Mouse (Mus musculus) neural tube, embryonic 13.5 days (tissue): ENCODE data around the gene Mlph. TPM values are rescaled to one million over a fixed set of nuclear protein-coding genes. Genes with fewer than 3 reads are reported as not detected.

Experiments used
- ATAC-seq: fragments of 200-750 bp; cut with Nextera tagmentation; 2 replicates; pipeline ENCODE4 v1.8.0; 2017; ENCODE audit warnings: low read depth, mild to moderate bottlenecking, moderate TSS enrichment, moderate library complexity
- H3K27ac ChIP-seq: fragments of 300-500 bp; sonication (generic); replicated peaks from 2 replicates; pipeline ENCODE4 v1.5.1; 2015; ENCODE audit warnings: moderate library complexity, mild to moderate bottlenecking, inconsistent platforms
- H3K27me3 ChIP-seq: fragments of 300-500 bp; sonication (generic); 2 replicates; pipeline ENCODE4 v1.6.1; 2015; ENCODE audit warnings: mild to moderate bottlenecking, inconsistent platforms
- H3K36me3 ChIP-seq: fragments of 300-500 bp; sonication (generic); 2 replicates; pipeline ENCODE4 v1.6.1; 2015; ENCODE audit warnings: mild to moderate bottlenecking, inconsistent platforms
- H3K4me1 ChIP-seq: fragments of 300-500 bp; sonication (generic); replicated peaks from 2 replicates; pipeline ENCODE4 v1.6.1; 2015; ENCODE audit warnings: inconsistent platforms
- H3K4me2 ChIP-seq: fragments of 300-500 bp; sonication (generic); 2 replicates; pipeline ENCODE4 v1.6.1; 2015; ENCODE audit warnings: inconsistent platforms, mild to moderate bottlenecking, moderate library complexity
- H3K4me3 ChIP-seq: fragments of 300-500 bp; sonication (generic); 2 replicates; pipeline ENCODE4 v1.5.1; 2015; ENCODE audit warnings: mild to moderate bottlenecking, inconsistent platforms
- H3K9ac ChIP-seq: fragments of 300-500 bp; sonication (generic); 2 replicates; pipeline ENCODE4 v1.6.1; 2015; ENCODE audit warnings: moderate library complexity, mild to moderate bottlenecking, inconsistent platforms
- H3K9me3 ChIP-seq: fragments of 300-500 bp; sonication (generic); 2 replicates; pipeline ENCODE4 v1.6.1; 2016; ENCODE audit warnings: inconsistent platforms
- WGBS: fragments of 180-500 bp; shearing (Covaris S2); methylation state at CpG from one replicate; pipeline ENCODE4 v1.1.7; 2015; 5-methylcytosine and 5-hydroxymethylcytosine counted together
- polyA plus RNA-seq: library from polyadenylated mRNA; unstranded; fragments of >200 nt; fragmentation: Nextera tagmentation; extraction: Ambion mirVana; gene quantifications from 2 replicates; pipeline ENCODE4 v1.2.1, GENCODE M21; 2015

Mlph gene
- polyA plus RNA-seq, 1 experiment from 2014 or later = 0.10 TPM

DNA sequence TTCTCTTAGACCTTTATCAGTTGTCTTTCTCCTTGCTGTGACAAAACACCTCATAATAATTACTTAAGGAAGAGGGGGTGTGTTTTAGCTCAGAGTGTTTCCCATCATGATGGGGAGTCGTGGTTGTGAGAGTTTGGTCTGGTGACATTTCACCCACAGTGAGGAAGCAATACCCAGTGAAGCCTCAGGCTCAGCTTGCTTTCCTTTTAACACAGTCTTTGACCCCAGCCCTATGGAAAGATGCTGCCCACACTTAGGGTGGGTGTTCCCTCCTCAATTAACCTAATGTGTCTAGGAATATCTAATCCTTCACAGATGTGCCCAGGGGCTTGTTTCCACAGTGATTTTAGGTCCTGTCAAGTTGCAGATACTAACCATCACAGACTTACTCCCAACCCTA, 16.9 kb upstream of the Mlph start:
- WGBS = 63% methylated on average over 1 of the region's 1 CpGs
- Histone ChIP-seq H3K9me3 (no peaks in the 10 kb centered on the region), H3K27ac (no peak overlapping the region), H3K4me3 (no peak overlapping the region), H3K9ac (no peak overlapping the region), H3K4me2 (no peak overlapping the region), H3K36me3 (no peaks in the 10 kb centered on the region), H3K27me3 (no peaks in the 10 kb centered on the region), H3K4me1 (peaks cover 13% of the 10 kb centered on the region)
- ATAC-seq = no peak

DNA sequence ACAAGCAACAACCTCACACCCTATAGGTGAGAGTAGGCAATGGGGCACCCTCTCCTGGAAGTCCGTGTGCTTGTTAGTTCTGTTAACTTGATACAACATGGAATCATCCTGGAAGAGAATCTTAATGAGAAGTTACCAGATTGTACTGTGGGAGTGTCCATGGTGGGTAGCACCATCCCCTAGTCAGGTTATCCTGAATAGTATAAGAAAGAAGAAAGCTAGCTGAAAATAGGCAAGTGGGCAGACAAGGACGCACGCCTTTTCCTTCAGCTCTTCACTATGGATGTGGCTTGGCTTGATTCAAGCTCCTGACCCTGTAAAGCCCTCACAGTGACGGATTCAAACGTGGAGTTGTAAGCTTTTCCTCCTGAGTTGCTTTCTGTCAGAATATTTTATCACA, 15.1 kb upstream of the Mlph start:
- no peaks in the 10 kb centered on the region for H3K9me3 ChIP-seq
- no peak overlapping the region for H3K27ac ChIP-seq
- ATAC-seq = no peak
- H3K4me1 ChIP-seq = peaks cover 20% of the 10 kb centered on the region
- H3K4me3 ChIP-seq = no peak overlapping the region
- no peaks in the 10 kb centered on the region for H3K36me3 ChIP-seq
- no peaks in the 10 kb centered on the region for H3K27me3 ChIP-seq
- 93% methylated on average over 5 of the region's 5 CpGs for WGBS
- no peak overlapping the region for H3K4me2 ChIP-seq
- no peak overlapping the region for H3K9ac ChIP-seq

DNA sequence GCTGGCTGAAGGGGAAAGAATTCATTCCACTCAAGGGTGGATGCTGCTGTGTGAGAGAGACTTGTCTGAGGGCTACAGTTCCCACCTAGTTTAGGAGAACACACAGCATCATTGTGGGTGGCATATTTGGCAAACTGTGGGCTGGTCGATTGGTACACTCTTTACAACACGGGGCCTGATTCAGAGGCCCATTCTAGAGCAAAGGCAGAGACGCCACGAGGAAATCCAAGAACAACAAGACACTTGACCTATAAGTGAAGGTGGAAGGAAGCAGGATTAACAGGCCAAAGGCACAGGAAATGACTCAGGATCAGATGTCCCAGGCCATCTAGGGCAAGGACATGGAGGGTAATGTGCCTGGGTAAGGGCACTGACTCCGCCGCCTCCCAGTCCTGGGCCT, 14.5 kb upstream of the Mlph start:
- H3K36me3 ChIP-seq = no peaks in the 10 kb centered on the region
- peaks cover 20% of the 10 kb centered on the region for H3K4me1 ChIP-seq
- no peaks in the 10 kb centered on the region for H3K27me3 ChIP-seq
- ATAC-seq = no peak
- no peak overlapping the region for H3K9ac ChIP-seq
- WGBS = 84% methylated on average over 6 of the region's 6 CpGs
- no peaks in the 10 kb centered on the region for H3K9me3 ChIP-seq
- H3K4me2 ChIP-seq = no peak overlapping the region
- H3K27ac ChIP-seq = no peak overlapping the region
- H3K4me3 ChIP-seq = no peak overlapping the region

DNA sequence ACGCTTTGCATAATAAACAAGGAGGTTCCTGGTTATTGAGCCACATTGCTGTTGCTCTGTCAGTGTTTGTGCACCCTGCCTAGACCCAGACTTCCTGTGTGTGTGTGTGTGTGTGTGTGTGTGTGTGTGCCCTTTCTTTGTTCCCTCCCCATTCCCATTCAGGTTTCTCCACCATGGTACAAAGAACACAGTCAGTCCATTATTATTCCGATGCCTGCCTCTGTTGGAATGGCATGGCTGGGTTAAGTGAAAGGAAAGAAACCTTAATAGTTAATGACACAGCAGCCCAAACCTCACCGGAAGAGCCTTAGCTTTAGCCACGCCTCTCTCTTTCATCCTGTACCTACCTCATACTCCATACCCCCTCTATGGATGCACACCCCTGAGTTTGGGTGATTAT, 13.6 kb upstream of the Mlph start:
- Histone ChIP-seq H3K4me3 (no peak overlapping the region), H3K36me3 (no peaks in the 10 kb centered on the region), H3K9ac (no peak overlapping the region), H3K4me2 (no peak overlapping the region), H3K27ac (no peak overlapping the region), H3K4me1 (peaks cover 19% of the 10 kb centered on the region), H3K9me3 (no peaks in the 10 kb centered on the region), H3K27me3 (no peaks in the 10 kb centered on the region)
- ATAC-seq = no peak
- 57% methylated on average over 4 of the region's 4 CpGs for WGBS

DNA sequence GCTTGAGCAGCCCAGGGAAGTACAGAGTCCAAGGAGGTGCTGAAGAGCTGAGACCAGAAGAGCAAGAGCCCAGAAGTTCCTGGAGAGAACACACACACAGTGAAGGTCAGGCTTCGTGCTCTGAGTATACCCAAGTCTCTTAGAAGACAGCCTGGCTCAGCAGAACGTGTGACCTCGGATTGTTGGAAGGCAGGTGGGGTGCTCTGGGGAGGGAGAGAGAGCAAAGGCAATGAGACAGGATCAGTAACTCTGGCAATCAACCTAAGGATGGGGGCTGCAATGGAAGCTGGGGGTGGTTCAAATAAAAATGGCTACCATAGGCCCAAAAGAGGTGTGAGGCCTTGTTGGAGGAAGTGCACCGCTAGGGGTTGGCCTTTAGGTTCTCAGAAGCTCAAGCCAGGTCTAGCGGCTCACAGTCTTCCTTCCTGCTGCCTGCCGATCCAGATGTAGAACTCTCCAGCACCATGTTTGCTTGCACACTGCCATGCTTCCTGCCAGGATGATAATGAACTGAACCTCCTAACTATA, 13.1 kb upstream of the Mlph start:
- WGBS = 87% methylated on average over 6 of the region's 6 CpGs
- H3K9ac ChIP-seq = no peak overlapping the region
- no peak for ATAC-seq
- H3K36me3 ChIP-seq = no peaks in the 10 kb centered on the region
- H3K27ac ChIP-seq = no peak overlapping the region
- no peaks in the 10 kb centered on the region for H3K27me3 ChIP-seq
- H3K4me1 ChIP-seq = peaks cover 14% of the 10 kb centered on the region
- no peak overlapping the region for H3K4me2 ChIP-seq
- no peaks in the 10 kb centered on the region for H3K9me3 ChIP-seq
- no peak overlapping the region for H3K4me3 ChIP-seq

DNA sequence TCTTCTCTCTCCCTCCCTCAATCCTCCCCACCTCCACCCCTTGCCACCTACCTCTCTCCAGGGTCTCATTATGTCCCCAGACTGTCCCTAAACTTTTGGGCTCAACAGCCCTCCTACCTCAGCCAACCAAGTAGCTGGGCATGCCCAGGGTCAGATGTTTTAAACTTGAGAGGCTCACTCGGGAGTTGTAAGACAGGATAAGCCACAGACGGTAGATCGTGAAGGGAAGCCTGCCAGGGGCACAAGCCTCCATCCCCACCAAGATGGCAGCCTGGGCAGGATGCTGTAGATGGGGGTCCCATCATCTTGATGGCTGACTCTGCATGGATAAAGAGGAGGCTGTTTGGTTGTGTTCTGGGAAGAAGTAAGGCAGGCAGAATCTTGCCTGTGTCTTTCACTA, 12.1 kb upstream of the Mlph start:
- Histone ChIP-seq H3K36me3 (no peaks in the 10 kb centered on the region), H3K4me3 (no peak overlapping the region), H3K4me1 (peaks cover 12% of the 10 kb centered on the region; the same call in 1 of the 2 replicates), H3K27me3 (no peaks in the 10 kb centered on the region), H3K9me3 (no peaks in the 10 kb centered on the region), H3K27ac (no peak overlapping the region), H3K4me2 (no peak overlapping the region), H3K9ac (no peak overlapping the region)
- 83% methylated on average over 3 of the region's 3 CpGs for WGBS
- no peak for ATAC-seq

DNA sequence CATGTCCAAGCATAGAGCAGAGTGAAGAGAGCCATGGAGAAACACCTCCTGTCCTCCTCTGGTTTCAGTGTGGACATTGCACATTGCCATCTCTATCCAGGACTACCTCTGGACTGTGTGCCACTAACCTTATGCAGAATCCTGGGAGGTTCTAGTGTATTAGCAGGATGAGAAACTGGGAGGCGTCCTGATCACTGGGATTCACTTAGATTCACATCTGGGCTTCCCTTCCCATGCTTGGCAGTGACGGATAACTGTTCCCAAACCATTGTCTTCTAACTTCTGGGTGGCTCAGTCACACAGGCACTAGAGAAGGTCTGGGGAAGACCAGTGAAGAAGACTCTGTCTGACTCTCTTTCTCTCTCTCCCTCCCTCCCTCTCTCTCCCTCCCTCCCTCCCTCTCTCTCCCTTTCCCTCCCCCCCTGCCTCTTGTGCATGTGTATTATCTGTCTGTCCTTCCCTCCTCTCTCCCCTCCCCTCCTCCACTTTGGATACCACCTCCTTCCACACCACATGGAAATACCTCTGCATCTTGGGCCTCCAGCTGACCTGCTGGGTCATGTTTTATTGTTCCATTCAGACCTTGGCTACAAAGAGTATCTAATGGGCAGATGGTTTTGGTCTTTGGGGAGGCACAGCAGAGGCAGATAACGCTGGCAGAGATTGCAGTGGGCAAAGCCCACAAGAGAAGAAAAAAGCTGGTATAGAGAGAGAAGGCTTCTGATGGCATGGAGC, 11.5 kb upstream of the Mlph start:
- Histone ChIP-seq H3K9me3 (no peaks in the 10 kb centered on the region), H3K4me1 (peaks cover 12% of the 10 kb centered on the region; the same call in 1 of the 2 replicates), H3K36me3 (no peaks in the 10 kb centered on the region), H3K4me3 (no peak overlapping the region), H3K27me3 (no peaks in the 10 kb centered on the region), H3K4me2 (no peak overlapping the region), H3K9ac (no peak overlapping the region), H3K27ac (peak overlapping the region; percentile 38; the same call in 1 of the 2 replicates)
- ATAC-seq = no peak
- 51% methylated on average over 3 of the region's 3 CpGs for WGBS

DNA sequence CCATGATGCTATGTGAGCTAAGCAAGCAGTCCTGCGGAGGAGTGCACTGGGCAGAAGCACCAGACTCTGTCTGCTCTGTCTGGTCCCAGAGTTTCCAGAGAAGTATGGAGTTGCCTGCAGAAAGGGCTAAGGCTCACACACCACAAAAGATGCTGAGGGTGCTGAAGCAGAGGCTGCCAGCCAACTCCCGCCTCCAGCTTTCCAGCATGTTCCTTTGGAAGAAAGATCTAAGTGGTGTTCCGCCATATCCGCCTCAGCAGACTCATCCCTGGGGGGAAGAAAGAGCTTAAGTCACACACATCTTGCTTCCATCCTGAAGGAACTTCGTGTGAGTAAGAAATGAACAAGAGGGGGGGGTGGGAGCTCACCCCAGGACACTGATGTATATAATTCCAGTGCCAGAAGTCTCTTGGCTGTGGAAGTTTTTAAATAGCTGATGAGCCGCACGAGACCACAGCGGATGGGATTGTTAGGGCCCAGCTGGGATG, 10.9 kb upstream of the Mlph start:
- Histone ChIP-seq H3K4me3 (no peak overlapping the region), H3K4me2 (no peak overlapping the region), H3K9me3 (no peaks in the 10 kb centered on the region), H3K4me1 (peaks cover 12% of the 10 kb centered on the region; the same call in 1 of the 2 replicates), H3K27ac (peak overlapping the region; percentile 38; the same call in 1 of the 2 replicates), H3K9ac (no peak overlapping the region), H3K27me3 (no peaks in the 10 kb centered on the region), H3K36me3 (no peaks in the 10 kb centered on the region)
- 67% methylated on average over 8 of the region's 8 CpGs for WGBS
- ATAC-seq = no peak

DNA sequence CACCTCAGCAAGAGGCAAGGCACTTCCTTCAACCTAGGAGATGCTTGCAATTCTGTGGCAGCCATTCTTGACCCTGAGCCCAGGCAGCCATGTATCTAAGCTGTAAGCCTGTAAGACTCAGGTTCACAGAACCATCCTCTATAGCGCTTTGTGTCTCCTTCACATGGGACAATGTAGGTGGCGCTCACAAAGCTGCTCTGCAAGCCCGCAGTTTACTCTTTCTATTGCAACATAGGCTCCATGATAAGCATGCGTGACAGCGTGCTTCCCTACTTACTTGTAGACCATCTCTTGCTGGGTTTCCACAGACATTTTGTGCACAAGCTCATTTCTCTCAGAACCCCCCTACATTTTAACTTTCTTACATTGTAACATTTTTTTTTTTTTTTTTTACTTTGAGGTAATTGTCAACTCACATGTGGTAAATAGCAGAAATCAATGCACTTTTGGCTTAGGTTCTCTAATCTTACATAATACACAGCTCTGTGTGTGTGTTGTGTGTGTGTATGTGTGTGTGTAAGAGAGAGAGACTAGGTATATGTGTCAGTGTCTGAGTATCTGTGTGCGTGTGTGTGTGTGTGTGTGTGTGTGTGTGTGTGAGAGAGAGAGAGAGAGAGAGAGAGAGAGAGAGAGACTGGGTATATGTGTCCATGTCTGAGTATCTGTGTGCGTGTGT, 10.0 kb upstream of the Mlph start:
- Histone ChIP-seq H3K27me3 (no peaks in the 10 kb centered on the region; the same call in 1 of the 2 replicates), H3K27ac (no peak overlapping the region), H3K4me2 (no peak overlapping the region), H3K4me1 (peaks cover 17% of the 10 kb centered on the region; the same call in 1 of the 2 replicates), H3K9ac (no peak overlapping the region), H3K9me3 (no peaks in the 10 kb centered on the region), H3K36me3 (no peaks in the 10 kb centered on the region), H3K4me3 (no peak overlapping the region)
- no peak for ATAC-seq
- 84% methylated on average over 7 of the region's 7 CpGs for WGBS

DNA sequence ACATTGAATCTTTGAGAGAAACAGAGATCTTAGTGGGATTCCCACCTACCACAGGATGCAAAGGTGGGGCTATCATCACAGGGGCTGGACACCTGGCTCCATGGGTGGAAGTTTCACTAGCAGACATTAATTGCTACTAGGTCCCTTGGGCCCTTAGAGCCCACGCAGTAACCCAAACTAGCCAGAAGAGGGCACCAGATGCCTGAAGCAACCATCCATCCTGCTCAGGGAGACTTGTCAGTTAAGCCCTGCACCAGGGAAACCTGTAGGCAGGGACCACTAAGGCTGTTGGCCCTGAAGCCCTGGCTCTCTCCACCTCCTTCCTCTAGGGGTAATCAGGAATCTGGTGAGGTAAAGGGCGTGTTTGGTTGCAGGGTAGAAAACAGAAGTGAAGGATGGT, 8.5 kb upstream of the Mlph start:
- Histone ChIP-seq H3K27me3 (no peaks in the 10 kb centered on the region; the same call in 1 of the 2 replicates), H3K9me3 (no peaks in the 10 kb centered on the region), H3K27ac (no peak overlapping the region), H3K4me2 (no peak overlapping the region), H3K9ac (no peak overlapping the region), H3K4me1 (peaks cover 22% of the 10 kb centered on the region; the same call in 1 of the 2 replicates), H3K4me3 (no peak overlapping the region), H3K36me3 (no peaks in the 10 kb centered on the region)
- 15% methylated on average over 2 of the region's 2 CpGs for whole genome bisulfite sequencing
- ATAC-seq = no peak

DNA sequence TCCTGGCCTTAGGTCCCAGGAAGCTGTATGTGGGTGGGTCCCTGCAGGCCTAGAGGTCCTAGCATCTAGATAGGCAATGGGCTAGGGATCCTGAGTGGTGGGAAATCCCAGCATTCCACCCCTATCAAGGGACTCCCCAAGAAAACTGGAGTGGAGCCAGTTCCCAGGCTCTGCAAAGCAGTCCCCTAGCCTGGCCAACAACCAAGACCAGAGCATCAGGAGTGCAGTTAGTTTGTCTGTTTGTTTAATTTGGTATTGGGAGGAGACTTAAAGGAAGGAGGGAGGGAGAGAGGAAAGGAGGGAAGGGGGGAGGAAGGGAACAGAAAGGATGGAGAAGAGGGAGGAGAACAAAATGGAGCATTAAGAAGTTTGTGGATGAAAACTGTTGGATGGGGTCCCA, 5.7 kb upstream of the Mlph start:
- H3K27ac ChIP-seq = no peak overlapping the region
- H3K36me3 ChIP-seq = no peaks in the 10 kb centered on the region
- H3K4me2 ChIP-seq = no peak overlapping the region
- ATAC-seq = no peak
- H3K4me3 ChIP-seq = no peak overlapping the region
- no peak overlapping the region for H3K9ac ChIP-seq
- H3K9me3 ChIP-seq = no peaks in the 10 kb centered on the region
- H3K4me1 ChIP-seq = peaks cover 16% of the 10 kb centered on the region; the same call in 1 of the 2 replicates
- H3K27me3 ChIP-seq = peaks cover 1% of the 10 kb centered on the region; the same call in 1 of the 2 replicates

DNA sequence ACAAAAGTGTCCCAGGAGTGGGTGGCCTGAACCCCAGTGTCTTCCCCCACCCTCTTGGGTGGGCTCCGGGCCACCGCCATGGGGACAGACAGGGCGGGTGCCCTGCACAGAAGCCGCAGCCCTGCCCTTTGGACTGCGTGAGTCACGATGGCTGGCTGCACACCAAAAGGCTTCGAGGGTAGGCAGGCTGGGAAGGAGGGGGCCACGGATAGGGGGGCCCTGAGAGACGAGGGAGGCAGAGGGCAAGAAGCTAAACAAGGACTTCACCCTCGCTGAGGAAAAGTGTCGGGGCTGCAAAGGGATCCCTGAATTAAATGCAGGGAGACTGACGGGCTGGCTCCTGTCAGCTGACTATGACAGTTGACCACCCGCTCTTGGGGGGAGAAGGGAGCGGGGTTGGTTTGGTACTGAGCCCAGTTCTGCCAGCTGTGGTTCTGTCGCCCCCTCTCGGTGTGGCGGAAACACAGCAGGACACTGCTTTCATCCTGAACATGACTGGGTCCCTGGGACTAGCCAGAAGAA, 5.2 kb upstream of the Mlph start:
- Histone ChIP-seq H3K9me3 (no peaks in the 10 kb centered on the region), H3K4me2 (no peak overlapping the region), H3K4me3 (no peak overlapping the region), H3K27me3 (peaks cover 7% of the 10 kb centered on the region; the same call in 1 of the 2 replicates), H3K9ac (no peak overlapping the region), H3K27ac (no peak overlapping the region), H3K4me1 (peaks cover 19% of the 10 kb centered on the region), H3K36me3 (no peaks in the 10 kb centered on the region)
- 0 out of 2 replicates have a peak, but pooled peaks have one; percentile 61 for ATAC-seq
- 46% methylated on average over 17 of the region's 17 CpGs for WGBS
